Mouse (Mus musculus) embryonic fibroblast, embryonic 13.5 days (primary cell): Measurements from ENCODE around the gene Rhpn2.

Experiments
- CTCF ChIP-seq: IDR thresholded peaks from 2 replicates; pipeline ENCODE4 v1.5.1; 2011; ENCODE audit warnings: mild to moderate bottlenecking, control low read depth, low read length, moderate library complexity, borderline replicate concordance; ENCODE audit not compliant: insufficient read depth
- POLR2A ChIP-seq: IDR thresholded peaks from 2 replicates; pipeline ENCODE4 v1.6.1; 2011; ENCODE audit warnings: low read depth, mild to moderate bottlenecking, control low read depth, low read length, moderate library complexity

DNA sequence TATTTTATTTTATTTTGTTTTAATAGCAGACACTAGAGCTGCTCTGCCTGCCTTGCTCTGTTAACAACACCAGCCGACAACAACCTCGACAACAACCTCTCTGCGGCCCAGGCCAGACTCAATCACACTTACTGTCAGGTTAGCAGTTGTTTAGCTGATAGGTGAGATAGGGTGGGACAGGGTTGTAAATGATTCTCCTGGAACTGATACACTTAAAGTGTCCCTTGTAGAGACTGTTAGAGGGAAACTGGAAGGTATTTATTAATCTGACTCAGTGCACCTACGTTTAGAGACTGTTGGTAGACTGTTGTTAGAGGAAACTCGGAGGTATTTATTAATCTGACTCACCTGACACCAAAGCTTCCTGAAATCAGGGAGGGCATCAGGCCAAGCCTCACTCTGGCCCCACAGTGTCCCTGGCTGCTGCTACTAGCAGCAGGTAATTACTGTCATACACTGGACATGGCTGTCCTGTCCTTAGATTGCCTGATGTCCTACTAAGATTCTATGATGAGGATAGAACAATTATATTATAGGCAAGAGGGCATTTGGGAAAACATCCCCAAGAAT lies 21.4 kb downstream of the Rhpn2 start:
- TF ChIP-seq POLR2A: no peak
- no peak for TF ChIP-seq CTCF
